Mouse (Mus musculus) lung, adult 2 months (tissue): ENCODE results near the gene Golm1. TPM values are rescaled to one million over a fixed set of nuclear protein-coding genes. Genes with fewer than 3 reads are reported as not detected.
A peak's percentile ranks its signal among the peaks of the same experiment; 100 is the strongest.

Source experiments
- DNase-seq: peaks from one replicate; pipeline ENCODE4 v3.0.0; 2022
- H3K4me1 ChIP-seq: fragments of 200-500 bp; 2 replicates; pipeline ENCODE4 v1.6.1; 2011; ENCODE audit warnings: low read length; ENCODE audit not compliant: control insufficient read depth, insufficient read depth
- H3K4me3 ChIP-seq: fragments of 200-500 bp; replicated peaks from 2 replicates; pipeline ENCODE3; 2011; ENCODE audit warnings: low read depth, mild to moderate bottlenecking, control low read depth, low read length; ENCODE audit errors: extremely low read depth
- CTCF ChIP-seq: fragments of 200-500 bp; IDR thresholded peaks from 2 replicates; pipeline ENCODE4 v1.5.1; 2011; ENCODE audit warnings: mild to moderate bottlenecking, low read length, control low read depth; ENCODE audit not compliant: insufficient read depth
- POLR2A ChIP-seq: fragments of 200-500 bp; IDR thresholded peaks from 2 replicates; pipeline ENCODE4 v1.6.1; 2011; ENCODE audit warnings: low read depth, mild to moderate bottlenecking, control low read depth, low read length, borderline replicate concordance; ENCODE audit errors: extremely low read depth
- WGBS: fragments of 180-500 bp; shearing (Covaris S2); methylation state at CpG from one replicate; pipeline ENCODE4 v1.1.7; 2018; 5-methylcytosine and 5-hydroxymethylcytosine counted together
- polyA plus RNA-seq: library from polyadenylated mRNA; depleted of rRNA; stranded (reverse); fragments of >200 nt; gene quantifications from 2 replicates; pipeline ENCODE4 v1.2.3, GENCODE M21; 2012

Gene Golm1
- polyA plus RNA-seq, 1 experiment = 15.3 TPM

DNA sequence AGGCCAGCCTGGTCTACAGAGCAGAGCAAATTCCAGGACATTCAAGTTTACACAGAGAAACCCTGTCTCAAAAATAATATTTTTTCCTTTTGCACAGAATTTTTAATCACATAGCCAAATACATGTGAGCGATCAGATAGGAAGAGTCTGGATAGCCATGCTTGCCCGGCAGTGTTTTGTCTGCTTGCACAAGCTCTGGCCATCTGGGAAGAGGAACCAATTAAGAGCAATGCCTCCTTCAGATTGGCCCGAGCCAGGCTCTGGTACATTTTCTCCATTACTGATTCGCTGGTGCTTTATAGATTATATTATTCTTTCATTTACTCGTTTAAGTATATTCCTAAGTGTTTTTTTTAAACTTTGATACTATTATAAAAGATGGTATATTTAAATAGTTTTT lies 7.8 kb downstream of the Golm1 start:
- WGBS = 83% methylated on average over 5 of the region's 5 CpGs
- no peak for DNase-seq
- TF ChIP-seq CTCF = no peak
- no peak for TF ChIP-seq POLR2A
- no peak overlapping the region for H3K4me3 ChIP-seq
- peaks cover 5% of the 10 kb centered on the region for H3K4me1 ChIP-seq

DNA sequence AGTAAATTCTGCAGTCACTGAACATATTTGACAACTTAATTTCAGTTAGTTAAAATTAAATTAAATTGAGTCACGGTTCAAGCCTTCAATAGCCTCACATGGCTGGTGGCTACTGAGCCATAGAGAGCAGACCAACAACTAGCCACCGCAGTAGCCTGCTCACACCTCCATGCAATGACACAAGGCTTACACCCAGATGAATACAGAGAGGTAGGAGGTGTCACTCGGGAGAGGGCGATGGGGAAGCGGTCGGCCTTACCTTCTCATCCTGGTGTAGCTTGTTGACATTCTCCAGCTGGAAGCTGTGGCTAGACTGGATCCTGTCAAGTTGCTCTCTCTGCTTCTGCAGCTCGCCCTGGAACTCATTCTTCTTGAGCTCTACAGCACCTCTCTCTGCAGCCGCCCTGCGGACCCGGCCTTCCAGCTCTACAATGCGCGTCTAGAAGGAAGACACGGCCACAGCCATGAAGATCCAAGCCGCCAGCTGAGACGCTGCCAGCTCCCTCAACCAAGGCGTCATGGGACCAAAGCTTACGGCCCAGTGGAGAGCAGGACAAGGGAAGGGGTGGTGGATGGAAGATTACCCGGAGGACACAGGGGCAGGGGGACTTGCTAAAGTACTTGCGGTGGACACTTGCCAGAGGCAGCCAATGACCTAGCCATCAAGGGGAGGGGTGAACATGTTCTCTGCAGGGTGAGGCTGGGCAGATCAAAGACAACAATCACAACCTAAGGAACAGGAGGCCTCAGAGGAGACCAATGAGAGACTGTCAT lies 11.5 kb downstream of the Golm1 start:
- TF ChIP-seq CTCF (no peak), POLR2A (no peak)
- Histone ChIP-seq H3K4me1 (peaks cover 5% of the 10 kb centered on the region), H3K4me3 (no peak overlapping the region)
- DNase-seq = no peak
- WGBS = 92% methylated on average over 19 of the region's 19 CpGs

GRCm38 (mm10) chr13:59661966-59662365 lies 13.6 kb downstream of the Golm1 start:
- TF ChIP-seq CTCF (no peak), POLR2A (no peak)
- Histone ChIP-seq H3K4me3 (no peak overlapping the region), H3K4me1 (no peaks in the 10 kb centered on the region)
- 91% methylated on average over 12 of the region's 12 CpGs for WGBS
- no peak for DNase-seq

GRCm38 (mm10) chr13:59661387-59661786 lies 14.2 kb downstream of the Golm1 start:
- 58% methylated on average over 8 of the region's 8 CpGs for WGBS
- TF ChIP-seq CTCF (no peak), POLR2A (no peak)
- no peak for DNase-seq

DNA sequence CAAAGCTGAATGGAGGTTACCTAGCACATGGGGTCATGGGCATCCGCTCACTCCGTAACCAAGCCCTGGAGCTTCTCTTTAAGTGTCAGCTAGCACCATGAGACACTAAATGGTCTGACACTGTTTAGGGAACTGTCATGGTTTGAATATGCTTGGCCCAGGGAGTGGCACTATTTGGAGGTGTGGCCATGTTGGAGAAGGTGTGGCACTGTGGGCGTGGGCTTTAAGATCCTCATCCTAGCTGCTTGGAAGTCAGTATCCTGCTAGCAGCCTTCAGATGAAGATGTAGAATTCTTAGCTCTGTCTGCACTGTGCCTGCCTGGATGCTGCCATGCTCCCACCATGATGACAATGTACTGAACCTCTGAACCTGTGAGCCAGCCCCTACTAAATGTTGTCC lies 15.2 kb downstream of the Golm1 start:
- TF ChIP-seq CTCF = no peak
- TF ChIP-seq POLR2A = no peak
- DNase-seq = no peak
- 99% methylated on average over 3 of the region's 3 CpGs for WGBS
- H3K4me1 ChIP-seq = peaks cover 3% of the 10 kb centered on the region; the same call in 1 of the 2 replicates
- H3K4me3 ChIP-seq = no peak overlapping the region

More at GRCm38 (mm10) chr13:59661387-59661786, 14.2 kb downstream of the Golm1 start:
- Histone ChIP-seq H3K4me3 (no peak overlapping the region), H3K4me1 (peaks cover 2% of the 10 kb centered on the region; the same call in 1 of the 2 replicates)

GRCm38 (mm10) chr13:59657781-59658180 lies 17.8 kb downstream of the Golm1 start:
- WGBS = 80% methylated on average over 5 of the region's 5 CpGs
- TF ChIP-seq POLR2A (no peak), CTCF (no peak)
- H3K4me1 ChIP-seq = peaks cover 3% of the 10 kb centered on the region; the same call in 1 of the 2 replicates
- DNase-seq = no peak
- H3K4me3 ChIP-seq = no peak overlapping the region

GRCm38 (mm10) chr13:59656975-59657388 lies 18.6 kb downstream of the Golm1 start:
- DNase-seq = no peak
- 44% methylated on average over 4 of the region's 4 CpGs for WGBS
- peaks cover 3% of the 10 kb centered on the region; the same call in 1 of the 2 replicates for H3K4me1 ChIP-seq

GRCm38 (mm10) chr13:59656316-59656832 lies 19.2 kb downstream of the Golm1 start:
- peaks cover 3% of the 10 kb centered on the region; the same call in 1 of the 2 replicates for H3K4me1 ChIP-seq
- 0 out of 2 replicates have a peak, but pooled peaks have one; percentile 27 for TF ChIP-seq POLR2A
- no peak for TF ChIP-seq CTCF
- H3K4me3 ChIP-seq = no peak overlapping the region
- DNase-seq = no peak
- 47% methylated on average over 10 of the region's 10 CpGs for WGBS

More at GRCm38 (mm10) chr13:59656975-59657388, 18.6 kb downstream of the Golm1 start:
- TF ChIP-seq POLR2A (no peak), CTCF (no peak)
- H3K4me3 ChIP-seq = no peak overlapping the region

DNA sequence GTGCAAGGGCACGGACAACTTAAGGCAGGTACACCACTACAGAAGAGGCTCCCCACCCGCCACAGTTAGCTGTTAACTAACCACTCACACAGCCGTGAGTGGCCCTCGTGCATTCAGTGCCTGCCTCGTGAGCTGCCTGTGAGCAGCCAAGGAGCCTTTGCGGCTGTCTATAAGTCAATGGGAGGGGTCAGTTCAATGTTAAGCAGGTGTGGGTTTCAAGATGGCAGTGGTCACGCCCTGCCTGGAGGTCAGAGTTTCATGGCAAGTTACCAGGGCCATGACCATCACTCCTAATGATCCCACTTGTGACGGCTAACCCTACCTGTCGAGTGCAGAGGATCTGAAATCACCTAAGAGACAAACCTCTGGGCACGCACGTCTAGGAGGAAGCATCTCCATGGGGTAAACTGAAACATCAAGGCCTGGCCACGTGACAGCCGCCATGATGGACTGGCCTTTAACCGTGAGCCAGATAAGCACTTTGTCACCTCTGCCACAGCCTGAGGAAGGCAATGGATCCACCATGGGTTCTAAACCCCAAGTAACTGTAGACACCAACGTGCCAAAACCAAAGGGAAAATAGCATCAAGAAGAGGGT lies 19.8 kb downstream of the Golm1 start:
- WGBS = 88% methylated on average over 15 of the region's 15 CpGs
- TF ChIP-seq POLR2A = no peak
- H3K4me3 ChIP-seq = no peak overlapping the region
- H3K4me1 ChIP-seq = peaks cover 3% of the 10 kb centered on the region; the same call in 1 of the 2 replicates
- no peak for DNase-seq

- peaks cover 3% of the 10 kb centered on the region; the same call in 1 of the 2 replicates for H3K4me1 ChIP-seq
Observed at GRCm38 (mm10) chr13:59654465-59654864, 21.1 kb downstream of the Golm1 start.

More at GRCm38 (mm10) chr13:59654465-59654864, 21.1 kb downstream of the Golm1 start:
- WGBS = 83% methylated on average over 5 of the region's 5 CpGs
- DNase-seq = no peak
- TF ChIP-seq CTCF (no peak), POLR2A (no peak)
- H3K4me3 ChIP-seq = no peak overlapping the region
